Mouse (Mus musculus) adrenal gland (tissue): ENCODE measurements at regions not wholly inside any gene's neighbourhood (a gene's known extent, or its start where the extent isn't known, plus 50 kb on each side); places are given as distances from the start of the nearest gene placed in this dataset.

ENCODE experiments used
- intact Hi-C: fragments of 180-260 bp; cut with DNase I; formaldehyde crosslinking; loops from one replicate; pipeline ENCODE4 v1.15.1; 2025

GRCm38 (mm10) chr10:70740095-70740494 lies 84.3 kb upstream of the Phyhipl start:
- intact Hi-C loops: no loop called here

DNA sequence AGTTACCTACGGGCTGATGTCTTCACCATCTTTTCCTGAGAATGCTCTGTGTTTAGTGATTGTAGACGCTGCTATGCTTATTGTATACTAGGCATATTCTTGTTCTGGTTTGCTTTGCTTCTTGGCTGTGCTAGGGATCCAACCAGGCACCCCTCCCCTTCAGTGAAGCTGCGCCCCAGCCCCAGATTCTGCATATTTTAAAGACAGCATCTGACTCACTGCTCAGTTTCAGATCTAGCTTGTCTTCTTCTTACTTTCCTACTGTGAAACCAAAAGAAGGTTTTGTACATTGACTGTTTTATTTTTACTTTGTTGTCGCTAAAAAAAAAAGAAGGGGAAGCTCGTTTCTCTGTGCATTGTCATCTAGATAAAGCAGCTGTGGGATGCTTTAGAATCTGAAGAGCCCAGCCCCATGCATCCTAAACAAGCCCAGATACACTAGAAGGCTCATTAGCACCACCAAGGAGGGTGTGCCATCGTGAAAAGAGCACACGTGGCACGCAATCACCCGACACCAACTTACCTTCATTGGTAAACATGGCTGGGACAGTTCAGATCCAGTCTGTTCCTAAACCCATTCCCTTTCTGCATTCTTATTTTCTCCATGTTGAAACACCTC lies 83.7 kb upstream of the Phyhipl start:
- intact Hi-C loops: no loop called here

DNA sequence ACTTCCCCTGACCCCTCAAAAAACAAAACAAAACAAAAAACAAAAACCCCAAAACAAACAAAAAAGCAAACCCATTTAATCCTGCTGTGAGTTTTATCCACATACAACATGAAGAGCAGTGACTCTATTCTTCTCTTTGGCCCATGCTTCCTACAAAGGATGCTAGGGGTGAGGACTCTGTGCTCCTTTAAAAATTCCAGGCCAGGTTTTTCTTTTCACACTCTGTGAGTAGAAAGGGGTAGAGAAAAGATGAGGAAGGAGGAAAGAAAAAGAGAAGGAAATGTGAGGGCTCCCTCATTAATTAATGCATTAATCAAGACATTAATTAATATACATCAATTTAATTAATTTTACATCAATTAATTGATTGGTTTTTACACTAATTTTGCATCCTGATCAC lies 82.9 kb upstream of the Phyhipl start:
- intact Hi-C loops: no loop called here

GRCm38 (mm10) chr10:70733956-70734355 lies 78.2 kb upstream of the Phyhipl start:
- intact Hi-C loops: no loop called here

GRCm38 (mm10) chr10:70733478-70733877 lies 77.7 kb upstream of the Phyhipl start:
- intact Hi-C loops: no loop called here

- intact Hi-C loops: no loop called here
These were observed 69.3 kb upstream of the Phyhipl start for GRCm38 (mm10) chr10:70725091-70725490.

DNA sequence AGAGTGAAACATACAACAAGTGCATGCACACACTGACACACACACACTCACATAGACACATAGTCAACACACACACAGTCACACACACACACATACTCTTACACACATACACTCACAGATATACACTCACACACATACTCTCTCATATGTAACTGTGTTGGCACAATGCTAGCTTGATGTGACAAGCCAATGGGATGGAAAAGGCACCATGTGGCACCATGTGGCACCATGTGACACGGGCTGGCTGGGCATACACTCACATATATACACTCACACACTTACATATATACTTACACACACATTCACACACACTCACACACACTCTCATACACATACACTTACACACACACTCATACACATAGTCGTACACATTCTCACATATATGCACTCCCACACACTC lies 67.0 kb upstream of the Phyhipl start:
- intact Hi-C loops: no loop called here

- intact Hi-C loops: no loop called here
These were observed 66.6 kb upstream of the Phyhipl start for GRCm38 (mm10) chr10:70722381-70722780.

DNA sequence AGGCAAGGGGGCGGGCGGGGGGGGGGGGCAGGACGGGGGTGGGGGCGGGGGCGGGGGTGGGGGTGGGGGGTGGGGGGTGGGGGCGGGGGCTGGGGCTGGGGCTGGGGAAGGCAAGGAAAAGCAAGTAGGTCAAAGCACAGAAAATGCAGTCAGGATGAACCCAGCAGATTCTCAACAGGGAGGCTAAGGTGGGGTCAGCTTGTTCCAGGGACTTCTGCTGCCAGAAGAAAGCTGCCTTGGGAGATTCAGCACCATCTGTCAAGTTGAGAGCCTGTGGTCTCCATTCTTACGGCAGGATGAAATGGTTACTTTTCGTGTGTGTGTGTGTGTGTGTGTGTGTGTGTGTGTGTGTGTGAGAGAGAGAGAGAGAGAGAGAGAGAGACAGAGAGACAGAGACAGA lies 61.7 kb upstream of the Phyhipl start:
- intact Hi-C loops: no loop called here

DNA sequence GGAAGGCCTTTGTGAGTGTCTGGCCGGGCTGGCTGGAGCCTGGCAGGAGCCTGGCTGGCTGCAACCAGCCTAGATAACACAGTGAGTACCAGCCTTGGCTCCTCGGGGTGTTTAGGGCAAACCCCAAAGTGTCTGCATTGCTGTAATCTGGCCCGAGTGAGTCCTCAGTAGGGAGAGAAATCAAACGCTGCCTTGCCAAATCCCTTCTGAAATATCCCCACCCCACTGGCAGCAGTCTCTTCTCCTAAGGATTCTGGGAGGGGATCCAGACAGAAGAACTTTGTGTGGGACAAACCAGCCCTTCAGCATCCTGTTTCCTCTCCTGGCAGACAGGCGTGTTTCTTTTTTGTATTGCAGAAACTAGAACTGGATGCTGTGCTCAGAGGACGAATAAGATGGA lies 61.3 kb upstream of the Phyhipl start:
- intact Hi-C loops: no loop called here

DNA sequence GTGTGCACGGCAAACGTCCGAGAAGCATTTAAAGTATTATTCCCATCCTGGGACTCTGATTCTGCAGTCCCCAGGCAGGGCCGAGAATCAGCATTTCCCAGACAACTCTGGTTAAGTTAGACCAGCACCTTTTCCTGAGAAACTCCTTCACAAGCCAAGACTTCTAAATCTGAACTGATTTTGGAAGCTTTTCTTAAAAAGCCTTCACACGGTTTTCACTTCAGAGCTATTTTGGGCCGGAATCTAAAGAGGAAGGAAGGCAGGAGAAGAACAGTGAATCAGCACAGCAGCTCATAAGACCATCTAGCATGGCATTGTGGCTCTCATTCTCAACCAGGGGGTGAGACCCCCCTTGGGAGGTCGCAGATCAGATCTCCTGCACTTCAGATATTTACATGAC lies 57.5 kb upstream of the Phyhipl start:
- intact Hi-C loops: no loop called here

GRCm38 (mm10) chr10:70708806-70709205 lies 53.0 kb upstream of the Phyhipl start:
- intact Hi-C loops: no loop called here
